Comparison of ENCODE assay signal across 9 mouse cellular contexts in genomic region chr15:81072748-81073147, GRCm38 (mm10).
DNase-seq lines count a peak whose midpoint lies in the region; ATAC-seq lines count a peak whose summit lies in the region.
"Had no signal": no experiment of that assay in that cellular context is flagged by ENCODE, and none has a peak within 500 bp of the region (broad histone marks: within the 10 kb centered on the region; RNA-seq: fewer than 3 reads in every experiment).

No protein-coding gene starts in this region.

- H3K4me2 ChIP-seq in midbrain, embryonic 14.5 days (ENCODE audit: low read length): no peak overlapping the region
- no peak overlapping the region for H3K4me2 ChIP-seq in midbrain, embryonic 16.5 days (ENCODE audit: low read length)
- H3K4me2 ChIP-seq in forebrain, embryonic 15.5 days (replicated peaks): no peak overlapping the region

- peak; percentile 34 for DNase-seq in adrenal gland, postnatal 14 days
- no peak for DNase-seq in adrenal gland, postnatal 25 days
- peak; percentile 50 for DNase-seq in midbrain, embryonic 14.5 days
- peak; percentile 74 for DNase-seq in induced T-regulatory cell, adult 2 months (ENCODE audit: low read depth)
- peak; percentile 36 for DNase-seq in thymus, postnatal 25 days
- no peak for DNase-seq in heart, postnatal 14 days

- H3K9ac ChIP-seq in midbrain, embryonic 14.5 days (replicated peaks; ENCODE audit: low read length): no peak overlapping the region
- no peak overlapping the region for H3K9ac ChIP-seq in midbrain, embryonic 16.5 days (ENCODE audit: low read depth, low read length)
- H3K9ac ChIP-seq in forebrain, embryonic 15.5 days (replicated peaks): no peak overlapping the region

- no peaks in the 10 kb centered on the region for H3K4me1 ChIP-seq in midbrain, embryonic 14.5 days (ENCODE audit: control insufficient read depth, insufficient read depth, low read length)
- no peaks in the 10 kb centered on the region for H3K4me1 ChIP-seq in midbrain, embryonic 16.5 days (ENCODE audit: control insufficient read depth, insufficient read depth, low read length)
- no peaks in the 10 kb centered on the region for H3K4me1 ChIP-seq in forebrain, embryonic 15.5 days

- H3K36me3 ChIP-seq in midbrain, embryonic 14.5 days (ENCODE audit: control insufficient read depth, insufficient read depth, low read length): no peaks in the 10 kb centered on the region
- H3K36me3 ChIP-seq in midbrain, embryonic 16.5 days (ENCODE audit: control insufficient read depth, insufficient read depth, low read length): no peaks in the 10 kb centered on the region
- H3K36me3 ChIP-seq in forebrain, embryonic 15.5 days: 0 out of 2 replicates have a peak, but pooled peaks cover 3% of the 10 kb centered on the region

- intact Hi-C loops in heart, postnatal 14 days (cut with DNase I): no loop called here

- no peak overlapping the region for H3K27ac ChIP-seq in midbrain, embryonic 14.5 days (replicated peaks; ENCODE audit: low read depth, low read length)
- no peak overlapping the region for H3K27ac ChIP-seq in midbrain, embryonic 16.5 days (ENCODE audit: low read length)
- H3K27ac ChIP-seq in forebrain, embryonic 15.5 days (replicated peaks): no peak overlapping the region

- 83% methylated on average over 2 of the region's 2 CpGs for whole genome bisulfite sequencing in midbrain, embryonic 14.5 days
- WGBS in midbrain, embryonic 16.5 days: 71% methylated on average over 2 of the region's 2 CpGs
- WGBS in forebrain, embryonic 15.5 days: 68% methylated on average over 2 of the region's 2 CpGs

- H3K4me3 ChIP-seq in midbrain, embryonic 14.5 days (replicated peaks; ENCODE audit: low read depth, low read length): no peak overlapping the region
- H3K4me3 ChIP-seq in midbrain, embryonic 16.5 days (ENCODE audit: low read depth, low read length): no peak overlapping the region
- no peak overlapping the region for H3K4me3 ChIP-seq in forebrain, embryonic 15.5 days
- H3K4me3 ChIP-seq: megakaryocyte, embryonic 14.5 days had no signal

- H3K27me3 ChIP-seq in midbrain, embryonic 14.5 days (ENCODE audit: control insufficient read depth, insufficient read depth, low read length): no peaks in the 10 kb centered on the region
- no peaks in the 10 kb centered on the region for H3K27me3 ChIP-seq in midbrain, embryonic 16.5 days (ENCODE audit: control insufficient read depth, insufficient read depth, low read depth, low read length)
- no peaks in the 10 kb centered on the region for H3K27me3 ChIP-seq in forebrain, embryonic 15.5 days
- H3K27me3 ChIP-seq: megakaryocyte, embryonic 14.5 days had no signal

- H3K9me3 ChIP-seq in midbrain, embryonic 14.5 days (ENCODE audit: control insufficient read depth, low read length): no peaks in the 10 kb centered on the region
- H3K9me3 ChIP-seq in midbrain, embryonic 16.5 days (replicated peaks; ENCODE audit: control insufficient read depth, low read length, poor library complexity, severe bottlenecking): no peaks in the 10 kb centered on the region; the same call in 1 of the 2 replicates
- H3K9me3 ChIP-seq in forebrain, embryonic 15.5 days: no peaks in the 10 kb centered on the region
- H3K9me3 ChIP-seq: megakaryocyte, embryonic 14.5 days had no signal

- ATAC-seq in midbrain, embryonic 14.5 days (ENCODE audit: low FRiP score, low TSS enrichment): no peak
- no peak for ATAC-seq in midbrain, embryonic 16.5 days
- ATAC-seq in forebrain, embryonic 15.5 days (replicated peaks): no peak

Comparison
In these comparisons a context has a peak if more than half of its experiments do, and no peak if none do; other contexts are left out.
1. DNase-seq: peak in adrenal gland, postnatal 14 days (single experiment), midbrain, embryonic 14.5 days (single experiment), induced T-regulatory cell, adult 2 months (single experiment) and thymus, postnatal 25 days (single experiment); none in adrenal gland, postnatal 25 days (single experiment) and heart, postnatal 14 days (0 of 2).